Mouse (Mus musculus): ENCODE data around the gene Upk2. TPM values are rescaled to one million over a fixed set of nuclear protein-coding genes. Genes with fewer than 3 reads are reported as not detected.
A peak's percentile ranks its signal among the peaks of the same experiment; 100 is the strongest.

The Upk2 gene
- polyA plus RNA-seq, 1 experiment from 2014 or later: not detected

GRCm38 (mm10) chr9:44494863-44495809 is 40.4 kb upstream of the Upk2 start:
- Histone ChIP-seq H3K4me3 (no peak overlapping the region), H3K27me3 (replicated peaks) (peaks cover 39% of the 10 kb centered on the region), H3K36me3 (no peaks in the 10 kb centered on the region), H3K27ac (peak overlapping the region; percentile 17; the same call in 1 of the 2 replicates), H3K9ac (peak overlapping the region; percentile 2; the same call in 1 of the 2 replicates), H3K4me2 (no peak overlapping the region), H3K4me1 (peaks cover 98% of the 10 kb centered on the region), H3K9me3 (replicated peaks) (no peaks in the 10 kb centered on the region)
- ATAC-seq: no peak
- WGBS (ENCODE audit: insufficient replicate concordance): 26% methylated on average over 9 of the region's 9 CpGs

GRCm38 (mm10) chr9:44494261-44494862 is 39.6 kb upstream of the Upk2 start:
- 38% methylated on average over 11 of the region's 11 CpGs for WGBS (ENCODE audit: insufficient replicate concordance)
- Histone ChIP-seq H3K4me3 (no peak overlapping the region), H3K4me2 (no peak overlapping the region), H3K4me1 (peaks cover 98% of the 10 kb centered on the region), H3K9me3 (replicated peaks) (no peaks in the 10 kb centered on the region), H3K27me3 (replicated peaks) (peaks cover 31% of the 10 kb centered on the region), H3K9ac (peak overlapping the region; percentile 2; the same call in 1 of the 2 replicates), H3K36me3 (no peaks in the 10 kb centered on the region), H3K27ac (peak overlapping the region; percentile 11; the same call in 1 of the 2 replicates)
- no peak for ATAC-seq

- WGBS (ENCODE audit: insufficient replicate concordance): 42% methylated on average over 17 of the region's 17 CpGs
- ATAC-seq: no peak
- Histone ChIP-seq H3K4me2 (no peak overlapping the region), H3K4me3 (no peak overlapping the region), H3K27ac (no peak overlapping the region), H3K27me3 (replicated peaks) (peaks cover 16% of the 10 kb centered on the region), H3K9me3 (replicated peaks) (no peaks in the 10 kb centered on the region), H3K36me3 (no peaks in the 10 kb centered on the region), H3K9ac (0 out of 2 replicates have a peak overlapping the region, but pooled peaks have one; percentile 7), H3K4me1 (peaks cover 98% of the 10 kb centered on the region)
Measured at GRCm38 (mm10) chr9:44492631-44493461, 38.1 kb upstream of the Upk2 start.

GRCm38 (mm10) chr9:44491351-44491750 is 36.6 kb upstream of the Upk2 start:
- Histone ChIP-seq H3K9ac (no peak overlapping the region), H3K4me3 (no peak overlapping the region), H3K9me3 (replicated peaks) (no peaks in the 10 kb centered on the region), H3K36me3 (no peaks in the 10 kb centered on the region), H3K27me3 (replicated peaks) (peaks cover 5% of the 10 kb centered on the region; the same call in 1 of the 2 replicates), H3K27ac (peak overlapping the region; percentile 73), H3K4me1 (peaks cover 99% of the 10 kb centered on the region), H3K4me2 (no peak overlapping the region)
- 67% methylated on average over 10 of the region's 10 CpGs for WGBS (ENCODE audit: insufficient replicate concordance)
- no peak for ATAC-seq

- 0 out of 2 replicates have a peak overlapping the region, but pooled peaks have one; percentile 13 for H3K9ac ChIP-seq
- H3K27ac ChIP-seq: peak overlapping the region; percentile 73
- H3K4me3 ChIP-seq: 0 out of 2 replicates have a peak overlapping the region, but pooled peaks have one; percentile 7
- no peaks in the 10 kb centered on the region for H3K9me3 ChIP-seq (replicated peaks)
- peak; percentile 42 for ATAC-seq
- WGBS (ENCODE audit: insufficient replicate concordance): 42% methylated on average over 17 of the region's 17 CpGs
- peaks cover 100% of the 10 kb centered on the region for H3K4me1 ChIP-seq
- peak overlapping the region; percentile 56 for H3K4me2 ChIP-seq
- H3K27me3 ChIP-seq (replicated peaks): peaks cover 9% of the 10 kb centered on the region; the same call in 1 of the 2 replicates
- no peaks in the 10 kb centered on the region for H3K36me3 ChIP-seq
Measured at GRCm38 (mm10) chr9:44490086-44490967, 35.6 kb upstream of the Upk2 start.

- H3K9me3 ChIP-seq (replicated peaks): no peaks in the 10 kb centered on the region
- 0 out of 2 replicates have a peak overlapping the region, but pooled peaks have one; percentile 13 for H3K9ac ChIP-seq
- H3K4me3 ChIP-seq: peak overlapping the region; percentile 7; the same call in 1 of the 2 replicates
- H3K27ac ChIP-seq: peak overlapping the region; percentile 73
- no peak for ATAC-seq
- whole genome bisulfite sequencing (ENCODE audit: insufficient replicate concordance): 35% methylated on average over 17 of the region's 17 CpGs
- peaks cover 100% of the 10 kb centered on the region for H3K4me1 ChIP-seq
- H3K4me2 ChIP-seq: peak overlapping the region; percentile 56
- peaks cover 16% of the 10 kb centered on the region for H3K27me3 ChIP-seq (replicated peaks)
- no peaks in the 10 kb centered on the region for H3K36me3 ChIP-seq
Measured at GRCm38 (mm10) chr9:44489651-44490085, 34.9 kb upstream of the Upk2 start.

GRCm38 (mm10) chr9:44488855-44489381 is 34.1 kb upstream of the Upk2 start:
- Histone ChIP-seq H3K27ac (peak overlapping the region; percentile 73), H3K9ac (0 out of 2 replicates have a peak overlapping the region, but pooled peaks have one; percentile 13), H3K4me3 (peak overlapping the region; percentile 3; the same call in 1 of the 2 replicates), H3K9me3 (replicated peaks) (no peaks in the 10 kb centered on the region), H3K36me3 (no peaks in the 10 kb centered on the region), H3K27me3 (replicated peaks) (peaks cover 23% of the 10 kb centered on the region), H3K4me1 (peaks cover 100% of the 10 kb centered on the region), H3K4me2 (peak overlapping the region; percentile 88)
- 0 out of 2 replicates have a peak, but pooled peaks have one; percentile 17 for ATAC-seq
- 43% methylated on average over 5 of the region's 5 CpGs for WGBS (ENCODE audit: insufficient replicate concordance)

- WGBS (ENCODE audit: insufficient replicate concordance): 36% methylated on average over 8 of the region's 8 CpGs
- no peak overlapping the region for H3K4me3 ChIP-seq
- no peak overlapping the region for H3K9ac ChIP-seq
Measured at GRCm38 (mm10) chr9:44488416-44488815, 33.6 kb upstream of the Upk2 start.

GRCm38 (mm10) chr9:44487441-44487840 is 32.7 kb upstream of the Upk2 start:
- Histone ChIP-seq H3K9me3 (replicated peaks) (no peaks in the 10 kb centered on the region), H3K4me1 (peaks cover 99% of the 10 kb centered on the region), H3K4me2 (peak overlapping the region; percentile 88), H3K9ac (no peak overlapping the region), H3K36me3 (no peaks in the 10 kb centered on the region), H3K4me3 (peak overlapping the region; percentile 18), H3K27ac (peak overlapping the region; percentile 73), H3K27me3 (replicated peaks) (peaks cover 38% of the 10 kb centered on the region)
- no peak for ATAC-seq
- 23% methylated on average over 7 of the region's 7 CpGs for WGBS (ENCODE audit: insufficient replicate concordance)

More at GRCm38 (mm10) chr9:44488416-44488815, 33.6 kb upstream of the Upk2 start:
- ATAC-seq: no peak
- H3K27me3 ChIP-seq (replicated peaks): peaks cover 28% of the 10 kb centered on the region
- no peaks in the 10 kb centered on the region for H3K9me3 ChIP-seq (replicated peaks)
- no peaks in the 10 kb centered on the region for H3K36me3 ChIP-seq
- peak overlapping the region; percentile 88 for H3K4me2 ChIP-seq
- H3K4me1 ChIP-seq: peaks cover 100% of the 10 kb centered on the region
- H3K27ac ChIP-seq: peak overlapping the region; percentile 73

- ATAC-seq: no peak
- 44% methylated on average over 15 of the region's 15 CpGs for WGBS (ENCODE audit: insufficient replicate concordance)
- peaks cover 96% of the 10 kb centered on the region for H3K4me1 ChIP-seq
- H3K4me2 ChIP-seq: peak overlapping the region; percentile 88
- no peaks in the 10 kb centered on the region for H3K36me3 ChIP-seq
- H3K4me3 ChIP-seq: peak overlapping the region; percentile 18
- H3K27me3 ChIP-seq (replicated peaks): peaks cover 44% of the 10 kb centered on the region
- no peaks in the 10 kb centered on the region for H3K9me3 ChIP-seq (replicated peaks)
- peak overlapping the region; percentile 73 for H3K27ac ChIP-seq
- H3K9ac ChIP-seq: no peak overlapping the region
Measured at GRCm38 (mm10) chr9:44486741-44487421, 32.1 kb upstream of the Upk2 start.
